Mouse (Mus musculus) layer of hippocampus, adult 18-20 months (tissue): ENCODE results near the gene Fbn1. TPM values are rescaled to one million over a fixed set of nuclear protein-coding genes. Genes with fewer than 3 reads are reported as not detected.

ENCODE experiments used
- DNase-seq, 2 experiments: peaks; one replicate each; pipeline ENCODE4 v3.0.0; 2022; ENCODE audit warnings: low spot score in 2 of 2
- total RNA-seq, 2 experiments: library from RNA; stranded (reverse); gene quantifications; 2 replicates each; pipeline ENCODE4 v1.2.3; 2021

The Fbn1 gene
- total RNA-seq, 2 experiments from 2014 or later, result 6.8 to 7.6 TPM

DNA sequence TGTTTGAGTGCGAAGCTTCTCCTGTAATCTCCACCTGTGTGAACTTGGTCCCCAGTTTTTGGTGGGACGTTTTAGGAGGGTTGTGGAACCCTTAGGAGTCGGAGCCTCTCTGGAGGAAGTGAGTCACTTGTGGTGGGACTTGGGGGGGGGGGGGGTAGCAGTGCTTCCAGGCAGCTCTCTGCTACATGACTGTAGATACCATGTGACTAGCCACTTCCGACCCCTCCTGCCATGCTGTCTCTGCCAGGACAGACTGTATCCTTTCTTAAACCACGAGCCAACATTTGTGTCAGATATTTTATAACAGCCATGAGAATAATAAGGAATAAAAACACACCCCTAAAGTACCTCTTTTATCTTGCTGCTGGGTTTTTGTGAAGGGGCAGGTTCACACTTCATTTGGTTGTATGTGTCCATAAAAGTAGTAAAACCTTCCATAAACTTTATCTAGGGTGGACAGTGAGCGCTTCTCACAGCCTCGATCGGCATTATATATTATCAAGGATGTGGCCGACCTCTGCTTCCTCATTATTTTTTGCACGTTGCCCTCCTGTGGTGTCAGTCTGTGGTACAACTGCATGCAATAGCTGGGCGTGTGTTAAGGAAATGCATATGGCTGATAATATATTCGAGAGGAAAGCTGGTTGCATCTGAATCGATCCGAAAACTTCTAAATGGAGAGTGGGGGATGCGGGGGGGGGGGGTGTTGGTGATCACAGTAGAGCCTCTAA lies 51.6 kb downstream of the Fbn1 start:
- DNase-seq, result no peak

GRCm38 (mm10) chr2:125454781-125455180 lies 53.0 kb downstream of the Fbn1 start:
- DNase-seq, result no peak

GRCm38 (mm10) chr2:125452369-125453097 lies 55.3 kb downstream of the Fbn1 start:
- DNase-seq, result no peak

DNA sequence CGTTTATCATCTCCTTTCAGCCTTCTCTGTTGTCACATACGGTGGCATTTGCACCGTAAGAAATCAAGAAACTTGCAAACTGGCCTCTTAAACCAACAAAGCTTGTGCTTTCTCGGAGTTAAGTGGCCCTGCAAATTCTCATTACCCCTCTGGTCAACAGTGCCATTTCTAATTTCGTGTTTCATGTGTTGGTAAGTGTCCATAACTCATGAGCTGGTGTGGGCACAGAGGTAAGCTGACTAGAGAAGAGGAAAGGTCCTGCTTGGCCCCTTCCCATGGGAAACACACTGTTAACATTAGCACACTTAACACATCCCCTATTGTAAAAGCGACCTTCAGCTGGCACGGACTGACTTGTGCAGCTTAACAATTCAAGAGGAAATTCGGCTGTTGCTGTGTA lies 58.4 kb downstream of the Fbn1 start:
- DNase-seq, result no peak

DNA sequence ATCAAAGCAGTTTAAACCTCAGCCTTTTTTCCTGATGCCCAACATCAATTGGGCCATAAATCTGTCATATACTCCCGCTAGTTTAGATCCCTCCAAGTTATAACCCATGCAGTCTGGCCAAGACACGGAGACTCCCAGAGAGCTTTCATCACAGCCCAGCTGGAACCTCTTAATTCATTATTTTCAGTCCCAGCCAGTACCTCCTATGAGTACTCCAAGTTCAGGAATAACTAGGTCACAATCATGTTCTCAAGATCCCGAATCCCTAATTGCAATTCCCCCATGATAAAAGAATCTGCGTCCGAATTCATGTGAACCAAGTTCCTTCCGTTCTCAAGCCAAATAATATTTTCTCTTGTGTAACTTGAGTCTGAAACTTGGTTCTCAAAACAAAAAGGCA lies 58.9 kb downstream of the Fbn1 start:
- DNase-seq, result no peak

- DNase-seq, result no peak
These were observed 60.4 kb downstream of the Fbn1 start for GRCm38 (mm10) chr2:125447274-125447898.

DNA sequence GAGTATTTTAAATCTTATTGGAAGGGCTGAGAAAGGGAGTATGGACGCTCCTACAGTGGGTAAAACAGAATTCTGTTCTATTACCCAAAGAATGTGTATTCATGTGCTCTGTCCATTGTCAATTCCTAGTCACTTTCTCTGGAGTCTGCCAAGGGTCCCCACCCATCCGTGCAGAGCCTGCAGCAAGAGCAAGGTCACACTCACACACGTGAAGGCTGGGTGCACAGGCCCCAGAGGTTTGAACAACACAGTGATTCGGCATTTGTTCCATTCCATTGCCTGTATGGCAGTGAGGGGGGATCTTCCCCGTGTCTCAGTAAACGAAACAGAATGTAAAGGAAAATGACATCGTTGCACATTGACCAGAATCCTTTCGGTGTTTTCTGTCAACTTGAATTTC lies 69.4 kb downstream of the Fbn1 start:
- DNase-seq, result no peak

GRCm38 (mm10) chr2:125436240-125436639 lies 71.6 kb downstream of the Fbn1 start:
- no peak for DNase-seq

DNA sequence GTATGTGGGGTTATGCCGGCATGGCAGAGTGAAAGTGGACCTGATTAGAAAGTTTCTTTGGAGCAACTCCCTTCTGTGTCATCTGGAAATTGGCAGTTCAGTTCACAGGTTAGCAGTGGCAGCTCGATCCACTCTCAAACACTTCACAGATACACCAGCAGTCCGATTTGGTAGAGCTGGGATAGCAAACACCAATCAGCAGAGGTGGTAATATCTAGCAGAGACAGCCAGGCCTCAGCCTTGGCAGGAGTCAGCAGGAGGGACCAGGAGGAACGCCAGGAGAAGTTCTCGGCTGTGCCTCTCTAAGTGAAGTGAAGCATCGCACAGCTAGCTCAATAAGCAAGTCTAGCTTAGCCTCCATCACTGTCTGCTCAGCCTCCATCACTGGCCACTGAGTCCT lies 74.3 kb downstream of the Fbn1 start:
- no peak for DNase-seq

- no peak for DNase-seq
These were observed 76.3 kb downstream of the Fbn1 start for GRCm38 (mm10) chr2:125431491-125431890.

DNA sequence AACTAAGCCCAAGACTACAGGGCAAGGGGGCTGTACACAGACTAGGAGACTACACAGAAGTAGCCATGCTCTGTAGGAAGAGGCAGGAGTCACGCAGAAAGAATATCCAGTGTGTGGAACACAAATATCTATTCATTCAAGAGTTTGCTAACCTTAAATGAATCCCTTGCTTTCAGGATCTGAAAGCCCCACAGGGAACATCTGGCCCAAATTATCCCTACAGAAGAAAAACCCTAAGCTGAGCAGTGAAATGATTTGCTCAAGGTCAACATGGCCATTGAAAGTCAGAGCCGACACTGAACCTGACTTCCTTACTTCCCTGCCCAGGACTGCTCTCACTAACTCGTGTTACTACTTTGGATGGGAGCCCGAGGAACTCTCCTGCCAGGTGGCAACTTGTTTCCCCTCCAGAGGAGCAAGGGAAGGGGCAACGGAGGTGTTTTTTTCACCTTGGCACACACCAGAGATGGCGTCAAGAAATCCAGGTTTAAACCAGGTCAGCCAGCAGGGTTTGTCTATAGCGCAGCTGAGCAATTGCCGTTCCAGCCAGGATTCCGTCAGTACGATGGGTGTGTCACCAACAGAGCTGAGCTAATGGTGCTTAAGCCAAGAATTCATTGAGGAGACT lies 78.9 kb downstream of the Fbn1 start:
- no peak for DNase-seq

- no peak for DNase-seq
These were observed 87.2 kb downstream of the Fbn1 start for GRCm38 (mm10) chr2:125420604-125421003.

- no peak for DNase-seq
These were observed 88.1 kb downstream of the Fbn1 start for GRCm38 (mm10) chr2:125419681-125420080.

DNA sequence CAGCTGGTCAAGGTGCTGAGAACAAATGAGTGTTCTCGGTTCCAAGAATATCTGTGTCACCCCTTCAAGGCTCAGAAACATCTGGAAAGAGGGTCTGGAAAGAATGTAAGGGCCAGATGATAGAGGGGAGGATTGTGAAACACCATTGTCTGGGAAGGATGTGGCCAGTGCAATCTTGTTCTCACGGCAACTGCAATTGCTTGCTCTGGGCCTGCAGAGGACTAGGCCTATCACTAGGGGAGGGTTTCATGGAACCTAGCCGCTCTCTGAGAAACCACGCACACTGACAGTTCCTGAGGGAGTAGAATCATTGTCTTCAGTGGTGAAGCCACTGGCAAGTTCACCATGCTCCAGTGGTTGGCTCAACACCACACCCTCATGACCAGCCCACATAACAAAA lies 89.2 kb downstream of the Fbn1 start:
- no peak for DNase-seq

- DNase-seq, result no peak
These were observed 91.1 kb downstream of the Fbn1 start for GRCm38 (mm10) chr2:125416541-125417245.

- no peak for DNase-seq
These were observed 95.4 kb downstream of the Fbn1 start for GRCm38 (mm10) chr2:125412351-125412750.

DNA sequence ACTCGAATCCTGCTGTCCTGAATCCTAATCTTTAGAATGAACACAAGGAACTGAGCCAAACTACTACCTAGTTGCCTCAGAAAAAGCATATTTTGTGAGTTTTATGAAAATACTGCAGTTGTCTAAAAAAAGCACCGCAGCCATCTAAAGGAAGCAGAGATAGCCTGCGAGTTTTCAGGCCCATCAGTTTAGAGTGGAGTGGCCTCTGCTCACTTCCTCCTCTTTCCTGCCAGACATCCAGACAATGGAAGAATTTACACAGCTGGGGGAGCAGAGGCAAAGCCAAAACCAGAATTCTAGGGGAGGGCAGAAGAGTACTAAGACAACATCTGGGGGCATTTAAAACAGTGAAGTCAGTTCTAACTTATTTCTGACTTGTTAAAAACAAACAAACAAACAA lies 96.0 kb downstream of the Fbn1 start:
- no peak for DNase-seq

GRCm38 (mm10) chr2:125404509-125405105 lies 103.2 kb downstream of the Fbn1 start:
- no peak for DNase-seq

- no peak for DNase-seq
These were observed 105.5 kb downstream of the Fbn1 start for GRCm38 (mm10) chr2:125402276-125402675.

DNA sequence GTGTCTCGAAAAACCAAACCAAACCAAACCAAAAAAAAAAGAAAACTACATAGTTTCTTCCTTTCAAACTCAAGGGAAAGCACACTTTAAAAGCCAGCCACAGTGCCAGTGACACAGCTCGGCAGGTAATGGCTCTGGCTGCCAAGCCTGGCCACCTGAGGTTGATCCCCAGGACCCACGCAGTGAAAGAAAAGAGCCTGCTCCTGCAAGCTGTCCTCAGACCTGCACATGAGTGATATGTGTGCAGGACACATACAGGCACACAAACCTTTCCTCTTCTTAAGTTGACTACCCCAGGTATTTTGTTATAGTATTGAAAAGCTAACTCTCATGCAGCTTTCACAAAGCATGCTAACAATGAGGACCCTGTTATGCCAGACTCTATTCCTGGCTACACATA lies 107.7 kb downstream of the Fbn1 start:
- DNase-seq, result no peak

DNA sequence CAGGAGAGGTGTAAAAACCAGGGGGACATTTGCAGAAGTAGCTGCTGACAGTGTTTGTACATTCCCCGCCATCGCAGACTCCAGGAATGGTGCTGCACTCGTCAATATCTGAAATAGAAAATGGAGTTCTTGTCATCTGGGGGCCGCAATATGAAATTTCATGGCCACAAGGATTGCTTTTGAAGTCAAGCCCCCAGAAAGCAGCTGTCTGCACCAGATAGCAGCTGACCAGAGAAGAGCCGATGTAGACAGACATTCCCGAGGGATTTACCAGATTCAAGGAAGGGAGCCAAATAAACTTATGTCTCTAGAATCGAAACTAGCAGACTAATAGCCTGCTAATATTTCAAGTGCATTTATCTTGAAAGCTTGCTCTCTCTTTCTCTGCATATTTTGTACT lies 110.0 kb downstream of the Fbn1 start:
- DNase-seq, result no peak
